Mouse (Mus musculus): ENCODE data around the gene Mamstr.

DNA sequence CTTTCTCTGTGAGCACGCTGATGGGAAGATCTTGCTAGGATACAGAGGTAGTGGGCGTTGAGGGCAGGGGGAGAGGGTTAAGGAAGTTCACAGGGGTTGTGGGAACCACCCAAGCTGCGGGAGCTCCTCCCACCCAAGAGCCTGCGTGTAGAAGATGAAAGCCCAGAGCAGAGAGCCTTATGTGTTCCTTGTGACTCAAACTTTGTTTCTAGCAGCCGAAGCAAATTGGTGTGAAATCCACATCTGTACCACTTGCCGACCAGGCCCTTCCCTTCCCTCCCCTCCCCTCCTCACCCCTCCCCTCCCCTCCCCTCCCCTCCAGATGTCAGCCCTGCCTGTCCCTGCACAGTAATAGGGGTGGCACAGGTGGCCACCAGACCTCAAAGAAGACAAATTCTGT, 55.3 kb downstream of the Mamstr start:
- TF ChIP-seq CTCF (IDR thresholded peaks at IDR 0.05): no peak
- no peak for TF ChIP-seq POLR2A (IDR thresholded peaks at IDR 0.05; ENCODE audit: insufficient read depth, low read depth, low read length)
